Mouse (Mus musculus): ENCODE measurements around the gene Gja3. TPM values are rescaled to one million over a fixed set of nuclear protein-coding genes. Genes with fewer than 3 reads are reported as not detected.

Gja3 gene
- not detected for polyA plus RNA-seq (2014; fragmentation: Illumina TruSeq; extraction: RNeasy Lipid Tissue Mini Kit (QIAGEN cat#74804); ENCODE audit: low replicate concordance)

DNA sequence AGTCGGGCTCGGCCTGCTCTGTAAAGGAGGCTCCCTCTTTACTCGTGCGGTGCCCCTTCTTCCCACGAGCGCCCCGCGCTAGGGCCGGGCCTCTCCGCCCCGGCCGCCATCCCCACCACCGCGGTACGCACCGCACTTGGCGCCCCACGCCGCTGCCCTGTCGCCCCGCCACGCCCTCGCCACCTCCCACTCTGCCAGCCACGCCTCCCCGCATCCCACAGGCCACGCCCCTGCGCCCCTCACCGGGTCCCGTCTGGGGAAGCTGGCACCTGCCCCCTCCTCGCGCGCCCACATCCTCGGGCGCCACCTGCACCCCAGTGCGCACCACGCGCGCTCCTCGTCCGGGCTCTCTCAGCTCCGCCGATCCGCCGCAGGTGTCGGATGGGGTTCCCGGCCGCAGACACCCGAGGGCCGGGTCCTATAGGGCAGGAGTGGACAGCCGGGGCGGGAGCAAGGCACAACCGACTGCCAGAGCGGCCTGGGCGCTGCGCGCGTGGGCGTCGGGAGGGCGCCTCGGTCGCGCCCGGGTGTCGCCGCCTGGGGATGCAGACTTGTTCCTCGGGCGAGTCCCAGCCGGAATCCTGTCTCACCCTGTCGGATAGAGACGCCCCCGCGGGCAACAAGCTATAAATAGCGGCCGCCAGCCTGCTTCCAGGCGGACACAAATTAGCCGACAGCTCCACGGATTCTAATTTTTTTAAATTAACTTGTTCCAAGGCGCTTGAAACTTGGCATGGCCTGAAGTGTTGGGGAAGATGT lies at the start of gene Gja3:
Gene Gja3 (minus strand): TSS at position 538 of the 759 bp plus-strand sequence.

DNA sequence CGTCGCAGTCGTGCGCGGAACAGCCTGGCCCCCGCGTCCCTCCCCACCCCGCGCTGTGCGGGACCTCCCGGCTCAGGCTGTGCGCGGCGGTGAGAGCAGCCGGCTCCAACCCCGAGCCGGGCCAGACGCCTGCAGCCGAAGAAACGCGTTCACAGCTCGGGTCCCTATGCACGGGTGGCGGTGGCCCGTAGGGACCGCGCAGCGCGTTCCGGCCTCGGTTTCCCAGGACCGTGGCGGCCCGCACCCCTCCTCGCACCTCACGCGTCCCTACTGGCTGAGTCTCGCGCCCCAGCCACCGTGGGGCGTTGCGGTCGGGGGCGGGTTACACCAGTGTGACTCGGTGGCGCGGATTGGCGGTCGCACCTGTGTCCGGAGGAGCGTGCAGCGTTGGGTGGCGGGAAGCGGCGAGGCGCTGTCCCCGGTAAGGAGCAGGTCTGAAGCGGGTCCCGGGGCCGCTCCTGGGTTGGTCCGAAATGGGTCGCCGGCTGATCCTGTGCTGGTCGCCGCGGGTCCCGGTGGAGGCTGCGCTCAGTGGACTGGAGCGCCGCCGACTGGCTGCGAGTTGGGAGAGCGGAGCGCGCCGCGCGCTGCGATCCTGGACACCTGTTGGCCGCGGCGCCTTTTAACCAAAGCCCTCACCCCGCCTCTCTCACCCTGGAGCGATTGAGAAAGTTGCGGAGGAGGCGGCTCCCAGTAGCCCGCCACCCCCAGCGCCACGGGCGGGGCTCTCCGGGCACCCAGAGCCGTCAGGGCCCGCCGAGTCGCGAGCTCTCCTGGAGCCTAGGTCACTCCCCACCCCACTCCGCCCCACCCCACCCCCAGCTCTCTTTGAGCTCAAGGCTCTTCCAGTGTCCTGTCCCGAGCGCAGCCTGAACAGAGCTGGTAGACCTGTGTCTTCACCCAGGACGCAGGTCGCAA lies 46.5 kb upstream of the Gja3 start, which contains the start of gene Gjb2:
Gene Gjb2 (minus strand): TSS at position 597 of the 918 bp plus-strand sequence.

Other genes with a start within 250 kb of the Gja3 start
- 142 TPM for gene Zmym5, start 246.4 kb downstream of the Gja3 start, polyA plus RNA-seq (2014; fragmentation: Illumina TruSeq; extraction: RNeasy Lipid Tissue Mini Kit (QIAGEN cat#74804); ENCODE audit: low replicate concordance)
- 136 TPM for gene Zmym2, start 171.4 kb downstream of the Gja3 start, polyA plus RNA-seq (2014; fragmentation: Illumina TruSeq; extraction: RNeasy Lipid Tissue Mini Kit (QIAGEN cat#74804); ENCODE audit: low replicate concordance)
- gene Gjb2, start 46.6 kb upstream of the Gja3 start, polyA plus RNA-seq (2014; fragmentation: Illumina TruSeq; extraction: RNeasy Lipid Tissue Mini Kit (QIAGEN cat#74804); ENCODE audit: low replicate concordance), result 13.4 TPM
- gene Gm4491, start 57.8 kb upstream of the Gja3 start, polyA plus RNA-seq (2014; fragmentation: Illumina TruSeq; extraction: RNeasy Lipid Tissue Mini Kit (QIAGEN cat#74804); ENCODE audit: low replicate concordance), result not detected
- gene Gjb6, start 75.5 kb upstream of the Gja3 start, polyA plus RNA-seq (2014; fragmentation: Illumina TruSeq; extraction: RNeasy Lipid Tissue Mini Kit (QIAGEN cat#74804); ENCODE audit: low replicate concordance), result not detected